12 mouse cellular contexts compared by ENCODE assay signal in genomic region chr19:24897896-24898736, GRCm38 (mm10). TPM values are rescaled to one million over a fixed set of nuclear protein-coding genes. Genes with fewer than 3 reads are reported as not detected.
DNase-seq lines count a peak whose midpoint lies in the region; ATAC-seq and TF ChIP-seq lines count a peak whose summit lies in the region.
"Had no signal": no experiment of that assay in that cellular context is flagged by ENCODE, and none has a peak within 500 bp of the region (broad histone marks: within the 10 kb centered on the region; RNA-seq: fewer than 3 reads in every experiment).

No protein-coding gene starts in this region.

- no peak overlapping the region for H3K4me2 ChIP-seq in midbrain, postnatal 0 days (ENCODE audit: low read depth, low read length, poor library complexity, severe bottlenecking)
- no peak overlapping the region for H3K4me2 ChIP-seq in forebrain, postnatal 0 days (ENCODE audit: low read depth)
- H3K4me2 ChIP-seq in neural tube, embryonic 11.5 days (ENCODE audit: low read depth) = no peak overlapping the region

- peak; percentile 4 for DNase-seq in heart, adult 11 months
- no peak for DNase-seq in heart, postnatal 36 days
- DNase-seq in midbrain, embryonic 10.5 days (ENCODE audit: low spot score) = no peak
- DNase-seq in midbrain, postnatal 0 days (ENCODE audit: low spot score) = no peak
- peak; percentile 77 for DNase-seq in forebrain, postnatal 0 days
- peak; percentile 37 for DNase-seq in neural tube, embryonic 11.5 days (ENCODE audit: low spot score)
- DNase-seq in gastrocnemius, postnatal 4 days (ENCODE audit: low spot score in 2 of 2) = no peak
- no peak for DNase-seq in spleen, adult 12 weeks (ENCODE audit: low spot score)
- DNase-seq: cerebellum, adult 11-12 months; lung, postnatal 36 days had no signal

- peaks cover 49% of the 10 kb centered on the region for H3K4me1 ChIP-seq in midbrain, embryonic 10.5 days
- peaks cover 10% of the 10 kb centered on the region; the same call in 1 of the 2 replicates for H3K4me1 ChIP-seq in midbrain, postnatal 0 days (ENCODE audit: insufficient read depth, low read length)
- H3K4me1 ChIP-seq in forebrain, postnatal 0 days (ENCODE audit: insufficient read depth) = 0 out of 2 replicates have a peak, but pooled peaks cover 3% of the 10 kb centered on the region
- H3K4me1 ChIP-seq in neural tube, embryonic 11.5 days (ENCODE audit: control insufficient read depth, insufficient read depth, low read length) = peaks cover 12% of the 10 kb centered on the region

- no peaks in the 10 kb centered on the region for H3K36me3 ChIP-seq in midbrain, embryonic 10.5 days
- no peaks in the 10 kb centered on the region for H3K36me3 ChIP-seq in midbrain, postnatal 0 days (ENCODE audit: insufficient read depth, low read length)
- H3K36me3 ChIP-seq in forebrain, postnatal 0 days (ENCODE audit: insufficient read depth) = no peaks in the 10 kb centered on the region
- H3K36me3 ChIP-seq in neural tube, embryonic 11.5 days (ENCODE audit: control insufficient read depth, insufficient read depth, low read length) = no peaks in the 10 kb centered on the region

- peaks cover 94% of the 10 kb centered on the region for H3K27me3 ChIP-seq in midbrain, embryonic 10.5 days (ENCODE audit: low read depth, poor library complexity, severe bottlenecking)
- H3K27me3 ChIP-seq in midbrain, postnatal 0 days (ENCODE audit: insufficient read depth, low read length) = peaks cover 62% of the 10 kb centered on the region
- H3K27me3 ChIP-seq in forebrain, postnatal 0 days (ENCODE audit: insufficient read depth, low read length) = peaks cover 46% of the 10 kb centered on the region
- H3K27me3 ChIP-seq in neural tube, embryonic 11.5 days (ENCODE audit: control insufficient read depth, insufficient read depth, low read length) = peaks cover 72% of the 10 kb centered on the region

- TF ChIP-seq CTCF in midbrain, postnatal 0 days (IDR thresholded peaks at IDR 0.05) = no peak
- TF ChIP-seq CTCF in forebrain, postnatal 0 days (IDR thresholded peaks at IDR 0.05; ENCODE audit: low read depth) = no peak

- peak overlapping the region; percentile 44 for H3K4me3 ChIP-seq in midbrain, embryonic 10.5 days
- no peak overlapping the region for H3K4me3 ChIP-seq in midbrain, postnatal 0 days (ENCODE audit: low read depth, low read length)
- H3K4me3 ChIP-seq in forebrain, postnatal 0 days (ENCODE audit: low read depth, low read length) = no peak overlapping the region
- H3K4me3 ChIP-seq in neural tube, embryonic 11.5 days (ENCODE audit: low read depth, low read length) = no peak overlapping the region

- H3K9ac ChIP-seq in midbrain, postnatal 0 days (replicated peaks; ENCODE audit: low read length, poor library complexity, severe bottlenecking) = no peak overlapping the region
- no peak overlapping the region for H3K9ac ChIP-seq in forebrain, postnatal 0 days
- H3K9ac ChIP-seq in neural tube, embryonic 11.5 days (ENCODE audit: low read length) = no peak overlapping the region

- no peaks in the 10 kb centered on the region for H3K9me3 ChIP-seq in midbrain, embryonic 10.5 days (replicated peaks)
- H3K9me3 ChIP-seq in midbrain, postnatal 0 days (ENCODE audit: low read length) = no peaks in the 10 kb centered on the region
- H3K9me3 ChIP-seq in forebrain, postnatal 0 days (ENCODE audit: low read length) = no peaks in the 10 kb centered on the region
- H3K9me3 ChIP-seq in neural tube, embryonic 11.5 days (ENCODE audit: control insufficient read depth, low read length) = no peaks in the 10 kb centered on the region

- WGBS in midbrain, embryonic 10.5 days = under 1% methylated on average over 20 of the region's 20 CpGs
- WGBS in midbrain, postnatal 0 days = 1% methylated on average over 20 of the region's 20 CpGs
- 1% methylated on average over 20 of the region's 20 CpGs for WGBS in forebrain, postnatal 0 days
- 2% methylated on average over 20 of the region's 20 CpGs for WGBS in neural tube, embryonic 11.5 days

- ATAC-seq in midbrain, postnatal 0 days (ENCODE audit: low FRiP score) = no peak
- no peak for ATAC-seq in forebrain, postnatal 0 days
- ATAC-seq in neural tube, embryonic 11.5 days (ENCODE audit: insufficient read depth, low FRiP score, low TSS enrichment) = no peak

- H3K27ac ChIP-seq in midbrain, embryonic 10.5 days (replicated peaks) = 0 out of 2 replicates have a peak overlapping the region, but pooled peaks have one; percentile 33
- H3K27ac ChIP-seq in midbrain, postnatal 0 days (ENCODE audit: low read depth, low read length) = no peak overlapping the region
- H3K27ac ChIP-seq in forebrain, postnatal 0 days (ENCODE audit: low read depth, low read length) = no peak overlapping the region
- H3K27ac ChIP-seq in neural tube, embryonic 11.5 days (ENCODE audit: low read depth, low read length) = no peak overlapping the region

- intact Hi-C loops in heart, postnatal 36 days (cut with DNase I) = loop anchor here (10.0 kb wide), 1 partner anchor 707 kb away; no protein-coding TSS in a partner anchor

RNA-seq across cellular contexts. Expression of gene Foxd4, which starts 2.9 kb away (rescaled TPM):
- not detected for total RNA-seq in heart, postnatal 36 days (2021)
- polyA plus RNA-seq in midbrain, embryonic 10.5 days (2016; fragmentation: Nextera tagmentation; extraction: Ambion mirVana) = 1.00 and 1.2 TPM in 2 replicates
- not detected in 2 replicates for total RNA-seq in midbrain, postnatal 0 days (2014; rRNA removed)
- polyA plus RNA-seq in midbrain, postnatal 0 days (2015; fragmentation: Nextera tagmentation; extraction: Ambion mirVana) = not detected in 2 replicates
- total RNA-seq in forebrain, postnatal 0 days (2014; rRNA removed) = not detected in 2 replicates
- not detected in 2 replicates for polyA plus RNA-seq in forebrain, postnatal 0 days (2015; fragmentation: Nextera tagmentation; extraction: Ambion mirVana)
- polyA plus RNA-seq in neural tube, embryonic 11.5 days (2014; fragmentation: Nextera tagmentation; extraction: Ambion mirVana) = not detected in 2 replicates
- not detected for total RNA-seq in gastrocnemius, postnatal 4 days (2021)
- total RNA-seq: left cerebral cortex, postnatal 36 days had no signal
- polyA plus RNA-seq: large intestine, adult 2 months had no signal

RNA-seq across cellular contexts. Expression of gene Gm10053, which starts 22.6 kb away (rescaled TPM):
- total RNA-seq in heart, postnatal 36 days (2021) = 1,000 to 10,000 TPM in 1 of 2 experiments, 100 to 1,000 TPM in 1; 986 to 1,083 TPM
- polyA plus RNA-seq in midbrain, embryonic 10.5 days (2016; fragmentation: Nextera tagmentation; extraction: Ambion mirVana) = 293 and 344 TPM in 2 replicates
- total RNA-seq in midbrain, postnatal 0 days (2014; rRNA removed) = 35.6 and 54.8 TPM in 2 replicates
- 302 and 326 TPM in 2 replicates for polyA plus RNA-seq in midbrain, postnatal 0 days (2015; fragmentation: Nextera tagmentation; extraction: Ambion mirVana)
- total RNA-seq in forebrain, postnatal 0 days (2014; rRNA removed) = 39.2 and 65.9 TPM in 2 replicates
- polyA plus RNA-seq in forebrain, postnatal 0 days (2015; fragmentation: Nextera tagmentation; extraction: Ambion mirVana) = 285 and 302 TPM in 2 replicates
- 284 TPM in 2 replicates for polyA plus RNA-seq in neural tube, embryonic 11.5 days (2014; fragmentation: Nextera tagmentation; extraction: Ambion mirVana)
- 100 to 1,000 TPM; 262 to 272 TPM for total RNA-seq in gastrocnemius, postnatal 4 days (2021)

RNA-seq across cellular contexts. Expression of gene Pgm5, which starts 36.5 kb away (rescaled TPM):
- total RNA-seq in heart, postnatal 36 days (2021) = 100 to 1,000 TPM in 1 of 2 experiments, 10 to 100 TPM in 1; 93.2 to 109 TPM
- polyA plus RNA-seq in midbrain, embryonic 10.5 days (2016; fragmentation: Nextera tagmentation; extraction: Ambion mirVana) = 0.17 and 0.22 TPM in 2 replicates
- 11.7 TPM in 2 replicates for total RNA-seq in midbrain, postnatal 0 days (2014; rRNA removed)
- polyA plus RNA-seq in midbrain, postnatal 0 days (2015; fragmentation: Nextera tagmentation; extraction: Ambion mirVana) = 0.53 and 0.57 TPM in 2 replicates
- total RNA-seq in forebrain, postnatal 0 days (2014; rRNA removed) = 4.4 and 4.8 TPM in 2 replicates
- polyA plus RNA-seq in forebrain, postnatal 0 days (2015; fragmentation: Nextera tagmentation; extraction: Ambion mirVana) = 0.23 and 0.39 TPM in 2 replicates
- polyA plus RNA-seq in neural tube, embryonic 11.5 days (2014; fragmentation: Nextera tagmentation; extraction: Ambion mirVana) = 1.4 and 1.6 TPM in 2 replicates
- total RNA-seq in gastrocnemius, postnatal 4 days (2021) = 10 to 100 TPM; 59.6 to 63.6 TPM

Comparison
In these comparisons a context has a peak if more than half of its experiments do, and no peak if none do; other contexts are left out.
1. DNase-seq: peak in heart, adult 11 months (single experiment), forebrain, postnatal 0 days (single experiment) and neural tube, embryonic 11.5 days (single experiment); none in heart, postnatal 36 days (0 of 2), midbrain, embryonic 10.5 days (single experiment), midbrain, postnatal 0 days (single experiment), gastrocnemius, postnatal 4 days (0 of 2) and spleen, adult 12 weeks (single experiment).